Mouse (Mus musculus) brain, embryonic 14.5 days (tissue): ENCODE data around the gene Cxcr6.

Experiments
- CTCF ChIP-seq: fragments of 200-500 bp; IDR thresholded peaks from 2 replicates; pipeline ENCODE4 v1.5.1; 2012; ENCODE audit warnings: inconsistent platforms, mild to moderate bottlenecking, moderate library complexity, borderline replicate concordance; ENCODE audit not compliant: insufficient read depth, insufficient read length; ENCODE audit errors: extremely low read depth
- POLR2A ChIP-seq: fragments of 200-500 bp; IDR thresholded peaks from 2 replicates; pipeline ENCODE4 v1.6.1; 2012; ENCODE audit warnings: mild to moderate bottlenecking, inconsistent platforms, borderline replicate concordance; ENCODE audit not compliant: poor library complexity, insufficient read depth, insufficient read length, severe bottlenecking; ENCODE audit errors: extremely low read depth

DNA sequence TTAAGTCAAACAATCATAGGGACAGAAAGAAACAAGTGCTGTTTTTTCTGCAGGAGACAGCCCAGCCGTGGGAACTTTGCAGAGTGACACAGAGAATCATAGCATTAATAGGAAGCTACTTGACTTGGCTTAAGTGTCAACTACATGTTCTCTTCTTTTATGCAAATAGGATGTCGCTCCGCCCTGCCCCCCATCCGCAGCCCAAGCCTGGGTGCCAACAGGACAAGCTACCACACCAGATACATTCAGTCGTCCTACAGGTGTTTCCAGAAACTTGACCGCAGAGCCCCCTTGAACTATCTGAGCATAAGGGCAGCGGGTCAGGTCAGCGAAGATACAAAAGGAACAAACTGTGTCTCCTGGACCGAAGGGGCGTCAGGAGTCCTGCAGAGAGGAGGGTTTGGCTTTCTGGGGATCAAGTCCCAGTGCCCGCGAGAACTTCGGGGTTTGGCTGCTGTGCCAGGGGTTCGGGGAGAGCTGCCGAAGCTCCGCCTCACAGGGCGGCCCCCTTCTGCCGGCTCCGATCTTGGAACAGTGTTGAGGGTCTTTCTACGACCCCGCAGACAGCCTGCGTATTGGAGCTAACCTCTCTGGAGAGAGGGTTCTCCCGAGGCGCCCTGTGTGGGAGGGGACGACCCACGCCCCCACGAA lies 44.9 kb downstream of the Cxcr6 start:
- no peak for TF ChIP-seq CTCF
- 0 out of 2 replicates have a peak, but pooled peaks have one; percentile 7 for TF ChIP-seq POLR2A
